Mouse (Mus musculus): ENCODE data around the gene Elp6. TPM values are rescaled to one million over a fixed set of nuclear protein-coding genes. Genes with fewer than 3 reads are reported as not detected.
"Not testable (repeated sequence)": the region's sequence is repeated elsewhere in the genome, so short reads cannot be mapped to it uniquely, and the experiment has no call there.

The Elp6 gene
- polyA plus RNA-seq, 1 experiment from 2014 or later = 40.9 TPM

- H3K36me3 ChIP-seq = peaks cover 91% of the 10 kb centered on the region
These were observed 11.5 kb downstream of the Elp6 start for GRCm38 (mm10) chr9:110316503-110316902.

GRCm38 (mm10) chr9:110320769-110321168, 15.8 kb downstream of the Elp6 start:
- no peaks in the 10 kb centered on the region for H3K27me3 ChIP-seq
- peaks cover 58% of the 10 kb centered on the region for H3K36me3 ChIP-seq
- ATAC-seq (ENCODE audit: insufficient number of reproducible peaks, insufficient read depth, low FRiP score, low TSS enrichment, low read depth) = no peak
- H3K4me1 ChIP-seq (replicated peaks) = no peaks in the 10 kb centered on the region
- no peak overlapping the region for H3K27ac ChIP-seq
- no peak overlapping the region for H3K4me3 ChIP-seq (replicated peaks)
- 94% methylated on average over 10 of the region's 10 CpGs for WGBS
- H3K9ac ChIP-seq (replicated peaks) = no peak overlapping the region
- no peaks in the 10 kb centered on the region for H3K9me3 ChIP-seq
- no peak overlapping the region for H3K4me2 ChIP-seq

More at GRCm38 (mm10) chr9:110316503-110316902, 11.5 kb downstream of the Elp6 start:
- Histone ChIP-seq H3K9ac (replicated peaks) (no peak overlapping the region), H3K9me3 (no peaks in the 10 kb centered on the region), H3K27me3 (no peaks in the 10 kb centered on the region), H3K27ac (no peak overlapping the region), H3K4me2 (no peak overlapping the region), H3K4me3 (replicated peaks) (no peak overlapping the region), H3K4me1 (replicated peaks) (no peaks in the 10 kb centered on the region)
- ATAC-seq (ENCODE audit: insufficient number of reproducible peaks, insufficient read depth, low FRiP score, low TSS enrichment, low read depth) = no peak
- WGBS = 96% methylated on average over 8 of the region's 8 CpGs

GRCm38 (mm10) chr9:110322972-110323371, 18.0 kb downstream of the Elp6 start:
- H3K4me2 ChIP-seq = no peak overlapping the region
- H3K4me1 ChIP-seq (replicated peaks) = no peaks in the 10 kb centered on the region
- H3K27me3 ChIP-seq = no peaks in the 10 kb centered on the region
- H3K9ac ChIP-seq (replicated peaks) = no peak overlapping the region
- H3K36me3 ChIP-seq = peaks cover 42% of the 10 kb centered on the region
- no peak overlapping the region for H3K27ac ChIP-seq
- no peak for ATAC-seq (ENCODE audit: insufficient number of reproducible peaks, insufficient read depth, low FRiP score, low TSS enrichment, low read depth)
- H3K9me3 ChIP-seq = no peaks in the 10 kb centered on the region
- H3K4me3 ChIP-seq (replicated peaks) = no peak overlapping the region

- Histone ChIP-seq H3K9ac (replicated peaks) (no peak overlapping the region), H3K27me3 (no peaks in the 10 kb centered on the region), H3K27ac (no peak overlapping the region), H3K4me3 (replicated peaks) (no peak overlapping the region), H3K4me1 (replicated peaks) (no peaks in the 10 kb centered on the region; the same call in 1 of the 2 replicates), H3K36me3 (peaks cover 30% of the 10 kb centered on the region), H3K4me2 (no peak overlapping the region), H3K9me3 (no peaks in the 10 kb centered on the region)
- ATAC-seq (ENCODE audit: insufficient number of reproducible peaks, insufficient read depth, low FRiP score, low TSS enrichment, low read depth) = no peak
- WGBS = 93% methylated on average over 1 of the region's 1 CpGs
These were observed 19.2 kb downstream of the Elp6 start for GRCm38 (mm10) chr9:110324181-110324580.

GRCm38 (mm10) chr9:110328178-110328577, 23.2 kb downstream of the Elp6 start:
- 79% methylated on average over 2 of the region's 2 CpGs for WGBS
- ATAC-seq (ENCODE audit: insufficient number of reproducible peaks, insufficient read depth, low FRiP score, low TSS enrichment, low read depth) = no peak
- Histone ChIP-seq H3K27ac (no peak overlapping the region), H3K9me3 (no peaks in the 10 kb centered on the region), H3K4me1 (replicated peaks) (peaks cover 8% of the 10 kb centered on the region; the same call in 1 of the 2 replicates), H3K36me3 (no peaks in the 10 kb centered on the region), H3K4me2 (no peak overlapping the region), H3K4me3 (replicated peaks) (no peak overlapping the region), H3K27me3 (no peaks in the 10 kb centered on the region), H3K9ac (replicated peaks) (no peak overlapping the region)

GRCm38 (mm10) chr9:110328946-110329630, 24.1 kb downstream of the Elp6 start:
- H3K9me3 ChIP-seq = no peaks in the 10 kb centered on the region
- peaks cover 11% of the 10 kb centered on the region for H3K4me1 ChIP-seq (replicated peaks)
- H3K4me2 ChIP-seq = no peak overlapping the region
- 55% methylated on average over 5 of the region's 5 CpGs for WGBS
- H3K4me3 ChIP-seq (replicated peaks) = no peak overlapping the region
- no peak overlapping the region for H3K9ac ChIP-seq (replicated peaks)
- no peaks in the 10 kb centered on the region for H3K27me3 ChIP-seq
- no peak for ATAC-seq (ENCODE audit: insufficient number of reproducible peaks, insufficient read depth, low FRiP score, low TSS enrichment, low read depth)
- no peaks in the 10 kb centered on the region for H3K36me3 ChIP-seq
- H3K27ac ChIP-seq = no peak overlapping the region

- Histone ChIP-seq H3K27ac (no peak overlapping the region), H3K36me3 (no peaks in the 10 kb centered on the region), H3K27me3 (no peaks in the 10 kb centered on the region), H3K4me2 (no peak overlapping the region), H3K9ac (replicated peaks) (no peak overlapping the region), H3K9me3 (no peaks in the 10 kb centered on the region), H3K4me3 (replicated peaks) (no peak overlapping the region), H3K4me1 (replicated peaks) (peaks cover 17% of the 10 kb centered on the region)
- no peak for ATAC-seq (ENCODE audit: insufficient number of reproducible peaks, insufficient read depth, low FRiP score, low TSS enrichment, low read depth)
- 84% methylated on average over 21 of the region's 21 CpGs for WGBS
These were observed 24.7 kb downstream of the Elp6 start for GRCm38 (mm10) chr9:110329655-110330054.

GRCm38 (mm10) chr9:110330341-110330740, 25.4 kb downstream of the Elp6 start:
- H3K36me3 ChIP-seq = no peaks in the 10 kb centered on the region
- no peak for ATAC-seq (ENCODE audit: insufficient number of reproducible peaks, insufficient read depth, low FRiP score, low TSS enrichment, low read depth)
- peaks cover 21% of the 10 kb centered on the region for H3K4me1 ChIP-seq (replicated peaks)
- 0 out of 2 replicates have a peak overlapping the region, but pooled peaks have one; percentile 14 for H3K9ac ChIP-seq (replicated peaks)
- no peaks in the 10 kb centered on the region for H3K9me3 ChIP-seq
- H3K27ac ChIP-seq = no peak overlapping the region
- WGBS = 39% methylated on average over 6 of the region's 6 CpGs
- H3K4me3 ChIP-seq (replicated peaks) = no peak overlapping the region
- H3K4me2 ChIP-seq = no peak overlapping the region
- no peaks in the 10 kb centered on the region for H3K27me3 ChIP-seq

- H3K4me2 ChIP-seq; H3K9me3 ChIP-seq; ATAC-seq (ENCODE audit: insufficient number of reproducible peaks, insufficient read depth, low FRiP score, low TSS enrichment, low read depth); H3K36me3 ChIP-seq; H3K9ac ChIP-seq (replicated peaks); H3K27ac ChIP-seq; H3K4me3 ChIP-seq (replicated peaks); H3K27me3 ChIP-seq: not testable (repeated sequence)
- H3K4me1 ChIP-seq (replicated peaks) = peaks cover 21% of the 10 kb centered on the region
- 85% methylated on average over 5 of the region's 5 CpGs for WGBS
These were observed 25.9 kb downstream of the Elp6 start for GRCm38 (mm10) chr9:110330913-110331312.

GRCm38 (mm10) chr9:110333135-110333895, 28.3 kb downstream of the Elp6 start, which contains the start of gene Scap:
Scap (plus strand) TSS chr9:110333288.
- peak within 1 kb of the TSS; percentile 50 for H3K27ac ChIP-seq
- ATAC-seq (ENCODE audit: insufficient number of reproducible peaks, insufficient read depth, low FRiP score, low TSS enrichment, low read depth) = peak; percentile 86

GRCm38 (mm10) chr9:110333896-110334259, 28.9 kb downstream of the Elp6 start:
- Histone ChIP-seq H3K4me3 (replicated peaks) (peak overlapping the region; percentile 87), H3K27ac (no peak overlapping the region), H3K36me3 (no peaks in the 10 kb centered on the region), H3K27me3 (no peaks in the 10 kb centered on the region), H3K4me1 (replicated peaks) (peaks cover 21% of the 10 kb centered on the region), H3K4me2 (peak overlapping the region; percentile 81), H3K9ac (replicated peaks) (peak overlapping the region; percentile 75), H3K9me3 (no peaks in the 10 kb centered on the region)
- 12% methylated on average over 12 of the region's 12 CpGs for WGBS
- no peak for ATAC-seq (ENCODE audit: insufficient number of reproducible peaks, insufficient read depth, low FRiP score, low TSS enrichment, low read depth)

More at GRCm38 (mm10) chr9:110333135-110333895, 28.3 kb downstream of the Elp6 start, which contains the start of gene Scap:
- under 1% methylated on average over 43 of the region's 78 CpGs for WGBS
- Histone ChIP-seq H3K4me3 (replicated peaks) (peak within 1 kb of the TSS; percentile 87), H3K36me3 (no peaks in the 10 kb centered on the region), H3K27me3 (no peaks in the 10 kb centered on the region), H3K9ac (replicated peaks) (peak within 1 kb of the TSS; percentile 75), H3K9me3 (no peaks in the 10 kb centered on the region), H3K4me2 (peak within 1 kb of the TSS; percentile 81), H3K4me1 (replicated peaks) (peaks cover 21% of the 10 kb centered on the region)

All from limb, embryonic 12.5 days (tissue).